Mouse (Mus musculus) thymus, postnatal 0 days (tissue): Measurements from ENCODE around the gene Mgat1. TPM values are rescaled to one million over a fixed set of nuclear protein-coding genes. Genes with fewer than 3 reads are reported as not detected.
A peak's percentile ranks its signal among the peaks of the same experiment; 100 is the strongest.

Experiments
- DNase-seq: peaks from one replicate; pipeline ENCODE4 v3.0.0-alpha.2; 2015; ENCODE audit warnings: low spot score
- polyA plus RNA-seq: library from polyadenylated mRNA; unstranded; fragments of >200 nt; fragmentation: Nextera tagmentation; extraction: Ambion mirVana; gene quantifications from 2 replicates; pipeline ENCODE4 v1.2.1, GENCODE M21; 2015

Mgat1 gene
- polyA plus RNA-seq, 1 experiment from 2014 or later = 82.7 TPM

DNA sequence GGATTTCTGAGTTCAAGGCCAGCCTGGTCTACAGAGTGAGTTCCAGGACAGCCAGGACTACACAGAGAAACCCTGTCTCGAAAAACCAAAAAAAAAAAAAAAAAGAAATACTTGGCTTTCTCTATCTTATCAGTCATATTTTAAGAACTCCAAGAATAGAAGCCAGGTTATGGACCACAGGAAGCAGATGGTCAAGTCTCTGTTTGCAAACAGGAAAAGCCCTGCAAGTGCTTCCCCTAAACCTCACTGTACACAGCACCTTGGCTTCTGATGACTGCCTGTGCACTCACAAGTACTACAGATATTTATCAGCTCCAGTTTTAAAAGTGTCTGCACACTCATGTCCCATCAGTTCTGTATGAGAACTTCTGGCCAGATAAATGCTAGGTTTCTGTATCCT, 2.5 kb upstream of the Mgat1 start:
- DNase-seq = no peak

DNA sequence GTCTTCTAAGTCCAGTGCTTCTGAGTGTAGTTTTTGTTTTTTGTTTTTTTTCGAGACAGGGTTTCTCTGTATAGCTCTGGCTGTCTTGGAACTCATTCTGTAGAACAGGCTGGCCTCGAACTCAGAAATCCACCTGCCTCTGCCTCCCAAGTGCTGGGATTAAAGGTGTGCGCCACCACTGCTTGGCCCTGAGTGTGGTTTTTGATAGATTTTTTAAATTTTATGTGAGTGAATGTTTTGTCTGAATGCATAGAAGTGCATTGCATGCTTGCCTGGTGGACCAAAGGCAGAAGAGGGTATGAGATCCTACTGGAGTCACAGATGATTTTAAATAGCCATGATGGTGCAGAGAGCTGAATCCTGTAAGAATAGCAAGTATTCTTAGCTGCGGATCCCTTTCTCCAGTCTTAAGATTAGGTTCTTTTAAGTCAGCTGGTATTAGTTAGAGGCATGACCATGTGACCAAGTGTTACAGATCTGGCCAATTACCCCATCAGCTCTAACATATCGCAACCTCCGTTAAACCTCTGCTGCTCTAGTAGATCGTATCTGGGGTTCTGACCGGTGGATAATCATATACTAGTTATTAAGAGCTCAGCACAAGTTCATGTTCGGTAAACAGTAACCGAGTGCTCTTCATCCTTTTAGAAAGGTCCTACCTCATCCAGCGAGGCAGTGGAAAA, 906 bp upstream of the Mgat1 start:
- DNase-seq = no peak

DNA sequence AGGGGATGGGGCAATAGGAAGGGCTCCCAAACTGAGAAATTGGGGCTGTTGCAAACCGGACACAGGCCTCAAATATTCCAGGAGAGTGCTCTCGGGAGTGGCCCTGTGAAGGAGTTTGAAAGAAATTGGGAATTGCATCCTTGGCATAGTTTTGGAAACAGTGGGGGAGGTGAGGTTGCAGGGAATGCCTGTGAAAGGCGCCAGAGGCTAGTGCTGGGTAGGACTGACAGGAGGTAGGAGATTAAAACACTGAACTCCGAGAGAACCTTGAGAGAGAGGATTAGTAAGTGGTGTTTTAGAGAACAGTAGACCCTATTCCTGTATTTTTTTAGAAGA, 572 bp downstream of the Mgat1 start:
- no peak for DNase-seq

DNA sequence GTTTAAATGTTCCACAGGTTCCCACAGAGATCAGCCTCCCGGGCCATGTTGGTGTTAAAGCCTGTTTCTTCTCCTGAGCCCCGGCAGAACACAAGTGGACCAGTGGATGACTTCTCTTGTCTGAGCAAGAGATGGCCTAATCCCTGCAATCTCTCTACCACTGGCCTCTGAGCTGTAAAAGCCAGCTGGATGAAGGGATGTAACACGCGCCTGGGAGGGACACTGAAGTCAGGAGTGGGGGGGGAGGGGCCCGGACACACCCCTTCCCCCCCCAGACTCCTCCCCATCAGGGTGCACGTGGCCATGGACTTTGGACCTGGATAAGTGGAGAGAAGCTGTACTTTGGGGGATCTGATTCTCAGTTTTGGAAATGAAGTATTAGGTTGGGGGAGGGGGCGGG, 1.2 kb downstream of the Mgat1 start:
- no peak for DNase-seq

DNA sequence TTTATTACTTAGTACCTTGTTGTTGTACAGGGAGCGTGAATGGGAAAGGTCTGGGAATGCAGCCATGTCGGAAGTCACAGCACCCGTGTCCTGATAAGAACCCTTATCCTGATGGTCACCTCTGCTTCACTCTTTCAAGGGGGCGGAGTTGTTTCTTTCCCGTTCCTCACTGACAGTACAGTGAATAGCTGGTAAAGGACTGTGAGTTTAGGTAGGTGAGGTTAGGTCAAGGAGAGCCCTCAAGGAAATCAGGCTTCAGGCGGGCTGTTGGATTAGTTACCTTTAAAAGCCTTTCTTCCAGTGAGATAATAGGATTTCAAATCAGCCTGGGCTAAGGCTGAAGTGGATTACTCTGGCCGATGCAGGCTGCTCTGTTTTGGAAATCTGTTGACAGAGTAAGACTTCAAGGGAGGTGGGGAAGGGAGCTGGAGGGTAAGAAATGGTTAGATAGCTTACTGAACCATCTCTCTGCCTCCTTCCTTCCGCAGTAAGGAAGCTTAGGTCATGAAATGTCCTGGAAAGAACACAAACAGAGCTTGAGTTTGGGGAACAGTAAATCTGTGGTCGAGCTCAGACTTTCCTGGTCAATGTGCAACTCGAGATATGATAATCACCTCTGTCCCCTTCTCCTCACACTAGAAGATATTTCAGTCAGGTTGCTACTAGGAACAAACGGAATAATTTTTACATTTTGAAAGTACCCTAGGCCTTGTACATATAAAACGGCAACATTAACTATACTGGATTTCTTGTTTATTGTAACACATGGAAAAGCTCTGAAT, 1.8 kb downstream of the Mgat1 start:
- no peak for DNase-seq

DNA sequence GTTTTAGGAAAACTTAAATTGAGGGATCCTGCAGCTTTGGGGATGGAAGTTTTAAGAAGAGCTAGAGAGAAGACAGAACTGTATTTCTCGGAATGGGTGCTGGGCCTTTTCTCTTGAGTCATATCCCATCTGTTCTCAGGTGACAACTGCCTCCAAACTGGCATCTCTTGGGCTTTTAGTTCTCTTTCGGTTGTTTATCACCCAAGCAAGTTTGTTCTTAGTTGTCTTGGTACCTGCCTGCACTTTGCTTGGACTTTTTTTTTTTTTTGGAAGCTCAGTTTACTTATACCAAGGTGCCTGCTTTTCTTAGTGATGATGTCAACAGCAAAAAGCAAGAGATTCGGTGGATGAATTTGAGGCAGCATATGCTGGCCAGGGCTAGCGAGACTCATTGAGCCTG, 2.5 kb downstream of the Mgat1 start:
- no peak for DNase-seq

DNA sequence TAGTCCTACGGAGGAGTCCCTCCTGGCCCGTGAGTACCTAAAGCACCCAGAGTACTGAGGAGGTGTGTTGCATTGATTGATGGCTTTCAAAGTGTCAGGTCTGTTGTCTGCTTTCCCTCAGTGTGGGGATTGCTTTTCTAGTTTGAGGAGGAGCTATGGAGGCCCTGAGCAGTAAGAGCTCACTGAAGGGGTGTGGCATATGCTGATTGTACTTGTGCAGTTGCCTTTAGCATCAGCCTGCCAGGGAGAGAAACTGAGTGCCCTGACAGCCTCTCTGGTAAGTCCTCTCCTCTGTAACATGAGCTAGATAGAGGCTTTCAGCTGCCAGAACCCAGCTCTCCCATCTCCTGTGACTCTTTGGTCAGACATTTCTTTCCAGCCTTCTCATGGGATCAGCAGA, 3.3 kb downstream of the Mgat1 start:
- DNase-seq = peak; percentile 73

DNA sequence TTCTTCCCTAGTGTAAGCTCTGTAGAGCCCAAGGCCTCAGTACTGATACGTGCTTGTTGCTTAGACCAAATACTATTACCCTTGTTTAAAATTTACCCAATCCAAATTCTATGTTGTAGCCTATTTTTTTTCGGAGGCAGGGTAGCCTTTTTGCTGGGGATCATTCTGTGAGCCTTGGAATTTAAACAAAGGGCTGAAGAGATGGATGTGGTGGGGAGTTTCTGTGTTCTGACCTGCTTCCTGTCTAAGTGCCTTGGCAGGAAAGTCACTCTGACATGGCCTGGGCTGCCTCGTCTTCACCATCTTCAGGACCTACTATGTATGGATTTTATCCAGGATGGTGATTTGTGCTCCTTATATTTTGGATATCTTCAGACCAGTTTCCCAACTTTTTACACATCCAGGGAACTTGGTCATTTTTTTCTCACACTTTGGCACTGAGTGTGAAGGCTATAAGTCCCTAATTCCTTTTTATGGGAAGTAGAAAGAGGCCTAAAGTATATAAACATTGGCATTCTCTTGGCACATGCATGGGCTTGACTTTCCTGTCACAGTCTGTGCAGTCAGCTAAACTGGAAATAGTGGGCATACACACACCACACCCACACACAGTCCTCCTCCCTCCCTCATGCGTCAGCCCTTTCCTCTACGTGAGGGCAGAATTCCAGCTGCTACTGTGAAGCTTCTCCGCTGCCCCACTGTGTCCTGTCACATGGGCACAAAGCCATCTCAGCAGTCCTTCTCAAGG, 4.4 kb downstream of the Mgat1 start:
- DNase-seq = peak; percentile 45

DNA sequence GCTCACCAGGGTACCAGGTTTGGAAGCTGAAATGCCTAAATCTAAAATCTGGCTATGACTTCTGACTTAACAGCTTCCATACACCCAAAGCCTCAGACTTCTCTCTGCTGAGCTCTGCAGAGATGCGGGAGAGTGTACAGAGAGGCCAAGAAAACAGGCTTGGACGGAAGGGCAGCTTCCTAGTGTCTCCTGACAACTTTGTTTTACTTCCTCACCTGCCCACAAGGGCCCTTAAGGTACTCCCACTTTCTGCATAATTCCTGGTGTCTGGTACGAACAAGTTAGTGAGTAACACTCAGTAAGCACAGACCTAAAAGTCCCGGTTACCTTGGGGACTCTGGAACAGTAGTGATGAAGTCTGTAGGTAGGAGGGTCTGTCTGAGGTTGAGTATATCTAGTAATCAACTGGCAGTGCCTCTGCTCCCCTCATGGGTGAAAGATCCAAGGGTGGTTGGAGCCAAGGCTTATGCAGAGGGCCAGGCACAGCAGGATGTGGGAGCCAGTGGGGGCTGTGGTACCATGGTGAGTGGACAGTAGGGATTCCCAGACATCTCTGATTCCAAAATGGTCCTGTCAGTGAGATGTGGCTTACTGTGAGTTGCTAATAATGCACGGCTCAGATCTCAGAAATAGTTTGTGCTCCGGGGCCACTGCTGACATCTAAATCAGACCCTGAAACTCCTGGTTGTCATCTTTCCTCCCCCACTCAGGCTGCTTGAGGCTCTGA, 5.1 kb downstream of the Mgat1 start:
- DNase-seq = peak; percentile 20

DNA sequence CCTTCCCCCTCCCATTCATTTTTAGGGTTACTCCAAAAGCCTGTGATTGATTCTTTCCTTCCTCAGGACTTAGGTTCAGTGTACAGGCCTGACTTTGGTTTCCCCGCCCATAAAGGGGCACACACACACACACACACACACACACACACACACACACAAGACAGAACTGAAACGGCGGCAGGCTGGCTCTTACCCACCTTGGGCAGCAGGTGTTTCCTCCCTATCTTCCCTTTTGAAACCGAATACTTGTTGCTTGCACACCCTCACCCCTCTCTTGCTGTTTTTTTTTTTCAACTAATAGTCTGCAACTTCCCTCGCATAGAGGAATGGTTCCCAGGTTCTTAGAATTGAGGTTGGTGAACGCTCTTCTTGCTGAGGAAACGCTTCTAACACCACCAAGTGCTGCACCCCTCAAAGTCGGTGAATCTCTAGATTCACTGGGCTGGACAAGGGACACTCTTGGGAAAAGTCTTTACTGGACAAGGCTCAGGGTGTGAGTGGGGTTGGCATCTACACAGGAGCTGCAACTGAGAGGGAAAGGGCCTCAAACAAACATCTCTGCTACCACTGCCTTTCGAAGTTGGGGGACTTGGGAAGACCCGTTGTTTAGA, 5.9 kb downstream of the Mgat1 start:
- DNase-seq = peak; percentile 83

DNA sequence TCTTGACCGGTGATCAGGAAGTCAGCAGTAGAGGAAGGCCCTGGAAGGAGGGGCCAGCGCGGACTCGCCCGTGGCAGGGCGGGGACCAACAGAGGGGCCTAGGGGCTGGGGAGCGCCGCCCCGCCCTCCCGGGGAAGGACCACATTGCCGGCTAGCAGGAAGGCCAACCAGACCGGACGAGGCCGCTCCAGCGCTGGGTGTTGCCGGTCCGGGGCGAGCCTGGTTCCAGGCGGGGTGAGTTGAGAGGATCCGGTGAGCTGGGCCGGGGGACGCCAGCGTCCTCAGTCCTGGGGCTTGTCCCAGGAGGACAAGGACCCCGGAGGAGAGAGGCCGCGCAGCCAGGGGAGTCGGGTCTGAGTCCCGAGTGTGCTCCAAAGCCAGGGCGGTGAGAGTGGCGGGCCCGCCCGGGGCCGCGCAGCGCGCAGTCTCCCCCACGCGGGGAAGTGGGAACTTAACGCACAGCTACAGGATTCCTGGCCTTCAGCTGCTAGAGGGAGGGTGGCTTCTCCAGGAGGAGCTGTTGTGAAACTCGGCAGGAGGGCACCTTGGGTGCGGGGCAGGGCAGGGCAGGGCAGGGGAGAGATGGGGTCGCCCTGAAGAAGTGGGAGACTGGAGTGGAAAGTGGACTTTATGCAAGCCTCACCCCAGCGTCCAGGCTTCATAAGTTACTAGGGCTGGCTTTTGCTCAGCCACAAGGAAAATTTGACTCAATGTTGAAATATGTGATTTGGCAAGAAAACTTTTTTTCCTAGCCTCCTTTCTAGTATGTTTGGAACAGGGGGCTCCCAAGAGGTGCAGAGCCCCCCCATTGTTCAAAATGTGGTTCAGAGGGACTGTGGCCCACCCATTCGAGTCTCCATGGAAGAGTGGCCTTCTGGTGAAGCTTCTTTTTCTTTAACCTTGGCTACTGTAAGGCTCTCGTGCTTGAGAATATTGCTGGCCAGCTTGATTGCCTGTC, 6.7 kb downstream of the Mgat1 start:
- DNase-seq = peak; percentile 61

DNA sequence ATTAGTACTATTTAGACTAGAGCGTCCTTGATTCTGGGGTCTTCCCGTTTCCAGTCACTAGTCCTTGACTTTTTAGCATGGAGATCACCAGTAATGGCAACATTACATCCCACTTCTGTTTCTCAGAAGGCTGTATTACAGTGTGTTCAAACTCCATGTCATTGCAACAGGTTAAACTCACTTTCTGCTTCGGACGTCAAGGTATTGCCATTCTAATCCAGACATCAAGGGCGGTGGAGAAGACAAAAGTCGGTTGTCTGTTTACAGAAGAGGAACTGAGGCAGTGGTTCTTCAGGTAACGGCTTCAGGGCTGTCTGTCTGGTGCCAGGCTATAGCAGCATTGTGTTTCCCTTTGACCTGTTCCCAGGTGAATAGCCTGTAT, 7.4 kb downstream of the Mgat1 start:
- no peak for DNase-seq

DNA sequence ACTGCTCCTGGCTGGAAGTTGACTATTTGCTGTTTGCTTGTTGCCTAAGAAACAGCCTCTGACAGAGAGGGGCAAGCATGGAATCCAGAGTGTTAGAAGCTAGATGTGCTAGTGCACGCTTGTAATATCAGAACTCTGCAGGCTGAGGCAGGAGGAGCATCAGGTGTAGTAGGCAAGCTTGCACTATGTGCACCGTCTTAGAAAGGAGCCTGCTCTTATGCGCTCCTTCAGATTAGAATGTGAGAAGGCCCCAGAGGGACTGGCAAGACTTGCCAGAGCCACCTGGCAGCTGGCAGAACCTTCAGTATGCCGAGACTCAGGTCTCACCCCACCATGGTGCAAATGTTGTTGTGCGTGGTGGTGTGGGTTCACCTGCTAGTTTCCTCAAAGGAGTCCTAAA, 8.1 kb downstream of the Mgat1 start:
- peak; percentile 60 for DNase-seq

DNA sequence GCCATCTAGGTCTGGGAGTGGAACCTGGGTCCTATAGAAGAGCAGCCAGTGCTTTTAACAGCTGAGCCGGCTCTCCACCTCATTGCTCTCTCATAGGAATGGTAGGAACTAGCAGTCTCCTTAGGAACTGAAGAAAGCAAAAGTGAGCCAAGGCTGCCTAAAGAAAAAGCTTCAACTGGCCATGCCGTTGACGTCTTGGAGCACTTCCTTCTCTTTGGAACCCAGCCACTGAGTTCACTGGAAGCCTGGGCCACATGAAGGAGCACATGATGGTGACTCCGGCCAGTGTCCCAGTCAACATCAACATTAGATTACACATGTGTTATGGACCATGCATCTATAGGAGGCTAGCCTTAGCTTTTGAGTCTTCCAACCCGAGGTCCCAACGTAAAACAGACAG, 9.0 kb downstream of the Mgat1 start:
- no peak for DNase-seq

DNA sequence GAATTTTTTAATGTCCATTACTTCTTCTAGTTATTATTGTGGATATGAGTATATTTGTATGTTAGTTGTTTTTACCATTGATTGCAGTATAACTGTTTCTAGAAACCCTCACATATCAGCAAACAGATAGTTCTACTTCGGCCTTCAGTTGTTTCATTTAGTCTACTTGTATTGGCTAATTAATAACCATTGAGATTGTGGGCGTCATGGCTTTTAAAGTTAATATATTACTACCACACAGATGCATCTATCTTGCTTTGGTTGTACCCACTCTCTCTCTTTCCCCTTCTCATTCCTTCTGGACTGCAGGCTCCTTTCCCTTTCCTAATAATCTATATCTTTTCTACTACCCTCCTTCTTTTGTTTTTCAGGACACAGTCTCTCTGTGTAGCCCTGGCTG, 15.3 kb downstream of the Mgat1 start:
- DNase-seq = no peak

DNA sequence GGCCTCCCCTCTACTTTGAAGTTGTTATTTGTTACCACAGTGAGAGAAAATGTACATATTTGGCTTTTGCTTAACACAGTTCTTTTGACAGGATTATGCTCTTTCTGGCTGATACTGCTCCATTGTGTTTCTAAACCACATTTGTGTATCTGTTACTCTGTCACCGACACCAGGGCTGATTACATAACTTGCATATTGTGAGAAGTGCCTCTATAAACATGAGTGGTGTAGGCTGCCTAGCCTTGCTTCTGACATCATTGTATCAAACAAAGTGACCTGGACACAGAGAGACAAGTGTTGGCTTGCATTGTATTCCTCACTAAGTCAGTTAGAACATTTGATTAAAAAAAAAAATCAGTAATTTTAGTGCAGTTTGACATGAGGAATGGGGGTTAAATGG, 15.8 kb downstream of the Mgat1 start:
- DNase-seq = no peak

DNA sequence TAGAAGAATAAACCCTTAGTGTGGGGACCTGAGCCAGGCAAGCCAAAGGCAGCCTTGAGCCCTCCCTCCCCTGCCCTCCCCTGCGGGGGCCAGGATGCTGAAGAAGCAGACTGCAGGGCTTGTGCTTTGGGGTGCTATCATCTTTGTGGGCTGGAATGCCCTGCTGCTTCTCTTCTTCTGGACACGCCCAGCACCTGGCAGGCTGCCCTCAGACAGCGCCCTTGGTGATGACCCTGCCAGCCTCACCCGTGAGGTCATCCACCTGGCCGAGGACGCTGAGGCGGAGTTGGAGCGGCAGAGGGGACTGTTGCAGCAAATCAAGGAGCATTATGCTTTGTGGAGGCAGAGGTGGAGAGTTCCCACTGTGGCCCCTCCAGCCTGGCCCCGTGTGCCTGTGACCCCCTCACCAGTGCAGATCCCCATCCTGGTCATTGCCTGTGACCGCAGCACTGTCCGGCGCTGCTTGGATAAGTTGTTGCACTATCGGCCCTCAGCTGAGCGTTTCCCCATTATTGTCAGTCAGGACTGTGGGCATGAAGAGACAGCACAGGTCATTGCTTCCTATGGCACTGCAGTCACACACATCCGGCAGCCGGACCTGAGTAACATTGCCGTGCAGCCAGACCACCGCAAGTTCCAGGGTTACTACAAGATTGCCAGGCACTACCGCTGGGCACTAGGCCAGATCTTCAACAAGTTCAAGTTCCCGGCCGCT, 16.8 kb downstream of the Mgat1 start:
- no peak for DNase-seq

DNA sequence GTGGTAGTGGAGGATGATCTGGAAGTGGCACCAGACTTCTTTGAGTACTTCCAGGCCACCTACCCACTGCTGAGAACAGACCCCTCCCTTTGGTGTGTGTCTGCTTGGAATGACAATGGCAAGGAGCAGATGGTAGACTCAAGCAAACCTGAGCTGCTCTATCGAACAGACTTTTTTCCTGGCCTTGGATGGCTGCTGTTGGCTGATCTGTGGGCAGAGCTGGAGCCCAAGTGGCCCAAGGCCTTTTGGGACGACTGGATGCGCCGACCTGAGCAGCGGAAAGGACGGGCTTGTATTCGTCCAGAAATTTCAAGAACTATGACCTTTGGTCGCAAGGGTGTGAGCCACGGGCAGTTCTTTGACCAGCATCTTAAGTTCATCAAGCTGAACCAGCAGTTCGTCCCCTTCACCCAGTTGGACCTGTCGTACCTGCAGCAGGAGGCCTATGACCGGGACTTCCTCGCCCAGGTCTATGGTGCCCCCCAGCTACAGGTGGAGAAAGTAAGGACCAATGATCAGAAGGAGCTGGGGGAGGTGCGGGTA, 17.4 kb downstream of the Mgat1 start:
- no peak for DNase-seq

DNA sequence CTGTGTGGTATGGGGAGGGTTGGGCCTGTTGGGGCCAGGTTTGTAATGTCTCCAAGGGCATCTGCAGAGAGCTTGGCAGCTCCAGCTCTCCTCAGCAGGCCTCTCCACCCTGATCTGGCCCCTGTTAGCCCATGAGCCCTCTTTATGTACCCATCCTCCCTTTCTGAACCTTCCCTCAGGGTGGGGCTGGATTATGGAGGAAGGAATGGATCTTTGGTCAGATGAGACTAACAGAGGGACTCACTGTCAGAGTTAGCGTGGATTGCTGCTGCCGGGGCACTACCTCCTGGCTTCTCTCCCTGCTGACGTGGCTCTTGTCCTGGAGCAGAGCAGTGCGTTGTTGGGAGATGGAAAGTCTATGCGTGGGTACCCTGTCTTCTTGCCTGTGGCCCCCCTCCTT, 18.3 kb downstream of the Mgat1 start:
- DNase-seq = no peak
